Mouse (Mus musculus) kidney, postnatal 0 days (tissue): ENCODE measurements around the gene Nr3c2. TPM values are rescaled to one million over a fixed set of nuclear protein-coding genes. Genes with fewer than 3 reads are reported as not detected.

Source experiments
- ATAC-seq: fragments of 200-750 bp; cut with Nextera tagmentation; replicated peaks from 2 replicates; pipeline ENCODE4 v1.8.0; 2017; ENCODE audit warnings: low read depth, moderate number of reproducible peaks, moderate TSS enrichment, moderate library complexity; ENCODE audit not compliant: low FRiP score
- DNase-seq: peaks from one replicate; pipeline ENCODE4 v3.0.0-alpha.2; 2016; ENCODE audit warnings: low spot score
- H3K27ac ChIP-seq: fragments of 300-500 bp; sonication (generic); 2 replicates; pipeline ENCODE4 v1.5.1; 2014; ENCODE audit warnings: mild to moderate bottlenecking
- H3K27me3 ChIP-seq: fragments of 300-500 bp; sonication (generic); 2 replicates; pipeline ENCODE4 v1.6.1; 2014; ENCODE audit warnings: low read length, mixed read lengths; ENCODE audit not compliant: insufficient read depth
- H3K36me3 ChIP-seq: fragments of 300-500 bp; sonication (generic); 2 replicates; pipeline ENCODE4 v1.6.1; 2014; ENCODE audit warnings: low read length, mixed read lengths; ENCODE audit not compliant: insufficient read depth
- H3K4me1 ChIP-seq: fragments of 300-500 bp; sonication (generic); replicated peaks from 2 replicates; pipeline ENCODE4 v1.6.1; 2014; ENCODE audit warnings: antibody characterized with exemption, low read length, mixed read lengths; ENCODE audit not compliant: insufficient read depth
- H3K4me2 ChIP-seq: fragments of 300-500 bp; sonication (generic); 2 replicates; pipeline ENCODE4 v1.6.1; 2014; ENCODE audit warnings: mild to moderate bottlenecking, low read length, moderate library complexity, mixed read lengths
- H3K4me3 ChIP-seq: fragments of 300-500 bp; sonication (generic); replicated peaks from 2 replicates; pipeline ENCODE4 v1.5.1; 2014; ENCODE audit warnings: low read depth, low read length
- H3K9ac ChIP-seq: fragments of 300-500 bp; sonication (generic); 2 replicates; pipeline ENCODE4 v1.6.1; 2014; ENCODE audit warnings: low read depth, low read length
- H3K9me3 ChIP-seq: fragments of 300-500 bp; sonication (generic); replicated peaks from 2 replicates; pipeline ENCODE4 v1.6.1; 2016; ENCODE audit warnings: low read length, inconsistent platforms, mixed read lengths
- CTCF ChIP-seq: IDR thresholded peaks from 2 replicates; pipeline ENCODE4 v1.5.1; 2016; ENCODE audit warnings: antibody characterized with exemption, low read depth, mild to moderate bottlenecking, moderate library complexity
- WGBS: fragments of 180-500 bp; shearing (Covaris S2); extraction: QIAGEN DNeasy Blood & Tissue Kit; methylation state at CpG from one replicate; pipeline ENCODE4 v1.1.7; 2014; 5-methylcytosine and 5-hydroxymethylcytosine counted together
- polyA plus RNA-seq: library from polyadenylated mRNA; unstranded; fragments of >200 nt; fragmentation: Nextera tagmentation; extraction: Ambion mirVana; gene quantifications from 2 replicates; pipeline ENCODE4 v1.2.1, GENCODE M21; 2015

The Nr3c2 gene
- polyA plus RNA-seq, 1 experiment from 2014 or later, result 8.3 TPM

DNA sequence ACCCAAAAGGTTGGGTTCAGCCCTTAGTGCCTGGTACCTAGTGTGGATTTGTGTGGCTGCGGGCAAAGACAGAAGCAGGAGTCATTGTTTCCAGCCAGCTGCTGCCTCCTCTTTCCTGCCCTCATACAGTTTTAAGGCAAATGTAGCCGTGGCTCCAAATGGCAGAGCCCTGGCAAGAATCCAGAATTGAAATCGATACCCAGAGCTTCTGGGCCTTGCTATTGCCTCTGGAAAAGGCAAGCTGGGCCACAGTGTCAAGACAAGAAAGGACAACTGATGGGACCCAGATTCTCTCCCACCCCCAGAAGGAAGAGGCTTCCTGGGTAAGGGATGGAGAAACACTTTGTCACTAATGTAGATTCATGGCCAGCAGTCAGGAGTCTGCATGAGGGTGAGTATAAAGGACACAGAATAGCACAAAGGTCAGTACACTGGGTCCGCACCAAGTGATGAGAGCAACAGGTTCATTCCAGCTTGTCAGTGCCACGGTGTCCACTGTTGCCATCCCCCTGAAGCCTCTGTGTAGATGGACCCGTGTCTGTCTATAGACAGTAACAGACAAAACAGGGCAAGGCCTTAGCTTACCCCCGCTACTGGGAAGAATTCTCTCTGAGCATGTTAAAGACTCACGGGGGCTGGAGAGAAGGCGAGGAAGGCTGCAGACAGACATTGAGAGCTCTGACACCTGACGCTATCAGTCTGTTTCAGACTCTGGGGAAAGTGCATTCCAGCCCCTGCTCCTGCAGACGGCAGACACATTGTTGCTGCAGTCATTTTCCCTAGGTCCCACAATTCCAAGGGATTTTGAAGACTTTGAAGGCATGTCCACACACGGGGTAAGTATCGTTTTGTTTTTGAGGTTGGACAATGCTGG is 124.8 kb downstream of the Nr3c2 start:
- no peak overlapping the region for H3K9ac ChIP-seq
- no peaks in the 10 kb centered on the region for H3K4me1 ChIP-seq
- no peaks in the 10 kb centered on the region for H3K9me3 ChIP-seq
- DNase-seq (peak; percentile 12), ATAC-seq (no peak)
- TF ChIP-seq CTCF, result no peak
- no peaks in the 10 kb centered on the region for H3K36me3 ChIP-seq
- 60% methylated on average over 13 of the region's 13 CpGs for WGBS
- no peak overlapping the region for H3K27ac ChIP-seq
- H3K27me3 ChIP-seq, result no peaks in the 10 kb centered on the region
- no peak overlapping the region for H3K4me3 ChIP-seq
- no peak overlapping the region for H3K4me2 ChIP-seq

DNA sequence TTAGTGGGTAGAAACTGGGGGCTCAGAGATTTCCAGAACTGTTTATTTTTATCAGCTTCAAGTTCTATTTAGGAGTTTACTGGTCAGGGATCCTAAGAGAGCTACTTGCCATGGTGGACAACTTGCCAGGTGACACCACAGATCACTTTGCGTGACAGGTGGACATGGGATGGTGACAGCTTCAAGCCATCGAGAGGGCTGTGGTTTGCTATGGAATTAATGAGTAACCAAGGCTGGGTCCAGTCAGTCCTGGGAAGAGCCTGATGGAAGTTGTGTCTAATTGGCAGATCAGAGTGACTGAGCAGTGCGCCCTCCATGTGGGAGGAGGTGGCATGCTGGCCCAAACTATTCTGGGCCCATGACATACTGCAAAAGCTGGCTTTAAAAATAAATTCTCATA is 132.0 kb downstream of the Nr3c2 start:
- H3K27ac ChIP-seq, result no peak overlapping the region
- no peak overlapping the region for H3K4me3 ChIP-seq
- ATAC-seq, result no peak
- no peak overlapping the region for H3K4me2 ChIP-seq
- WGBS, result 63% methylated on average over 3 of the region's 3 CpGs
- DNase-seq, result no peak
- no peaks in the 10 kb centered on the region for H3K27me3 ChIP-seq
- no peaks in the 10 kb centered on the region for H3K36me3 ChIP-seq
- no peak overlapping the region for H3K9ac ChIP-seq
- no peak for TF ChIP-seq CTCF
- H3K4me1 ChIP-seq, result no peaks in the 10 kb centered on the region
- no peaks in the 10 kb centered on the region for H3K9me3 ChIP-seq

DNA sequence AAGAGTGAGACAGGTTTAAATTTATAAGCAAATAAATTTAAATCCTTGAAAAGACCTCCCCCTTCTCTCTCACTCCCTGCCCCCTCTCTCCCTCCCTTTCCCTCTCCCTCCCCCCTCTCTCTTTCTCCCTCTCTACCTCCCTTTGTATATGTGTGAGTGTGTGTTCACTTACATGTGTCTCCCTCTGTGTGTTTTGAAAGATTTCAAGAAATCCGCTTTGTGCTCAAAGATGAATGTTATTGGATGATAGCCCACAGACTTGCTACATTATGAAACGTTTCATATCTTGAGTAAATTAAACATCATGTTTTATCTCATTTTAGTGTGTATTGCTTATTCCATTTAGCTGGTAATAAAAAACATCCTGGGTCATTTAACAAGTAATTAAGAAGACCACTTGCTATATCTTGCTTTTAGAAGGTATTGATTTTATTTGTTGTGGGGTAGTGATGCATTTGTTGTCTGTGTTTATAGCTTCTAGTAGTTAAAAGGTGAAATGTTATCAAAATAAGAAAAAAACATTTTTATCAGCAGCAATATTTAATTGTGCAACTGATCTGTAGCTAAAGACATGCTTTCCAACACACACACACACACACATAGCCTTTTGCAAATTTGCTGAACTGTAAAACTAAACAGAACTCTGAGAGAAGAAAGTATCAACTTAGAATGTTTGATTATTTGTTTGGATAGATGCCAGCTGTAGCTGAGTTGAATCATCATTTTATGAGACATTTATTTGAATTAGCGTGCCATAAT is 134.6 kb downstream of the Nr3c2 start:
- H3K9me3 ChIP-seq, result no peaks in the 10 kb centered on the region
- ATAC-seq (no peak), DNase-seq (peak; percentile 7)
- WGBS, result 64% methylated on average over 3 of the region's 3 CpGs
- H3K4me1 ChIP-seq, result no peaks in the 10 kb centered on the region
- H3K36me3 ChIP-seq, result no peaks in the 10 kb centered on the region
- no peak for TF ChIP-seq CTCF
- H3K27me3 ChIP-seq, result no peaks in the 10 kb centered on the region
- no peak overlapping the region for H3K27ac ChIP-seq
- no peak overlapping the region for H3K9ac ChIP-seq
- H3K4me3 ChIP-seq, result no peak overlapping the region
- H3K4me2 ChIP-seq, result no peak overlapping the region

DNA sequence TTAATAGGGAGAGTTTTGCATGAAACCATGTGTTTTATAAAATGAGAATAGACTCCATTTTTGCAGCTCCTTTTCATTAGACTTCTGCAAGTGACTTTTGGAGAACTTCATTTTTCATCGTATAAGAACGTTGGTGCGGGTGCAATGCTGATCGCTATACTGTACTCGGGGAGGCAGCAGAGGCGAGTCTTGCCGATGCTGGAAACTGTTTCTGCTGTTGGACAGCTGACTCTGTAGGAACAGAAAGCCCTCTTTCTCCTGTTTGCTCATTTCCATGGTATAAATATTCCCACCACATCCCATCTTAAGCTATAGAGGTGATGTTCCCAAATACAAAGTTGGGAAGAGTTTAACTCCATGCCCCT is 135.2 kb downstream of the Nr3c2 start:
- H3K4me2 ChIP-seq, result no peak overlapping the region
- H3K27me3 ChIP-seq, result no peaks in the 10 kb centered on the region
- ATAC-seq, result no peak
- no peak for TF ChIP-seq CTCF
- H3K27ac ChIP-seq, result no peak overlapping the region
- no peak overlapping the region for H3K4me3 ChIP-seq
- H3K9ac ChIP-seq, result no peak overlapping the region
- no peaks in the 10 kb centered on the region for H3K36me3 ChIP-seq
- H3K9me3 ChIP-seq, result no peaks in the 10 kb centered on the region
- H3K4me1 ChIP-seq, result no peaks in the 10 kb centered on the region
- no peak for DNase-seq
- WGBS, result 84% methylated on average over 7 of the region's 7 CpGs

DNA sequence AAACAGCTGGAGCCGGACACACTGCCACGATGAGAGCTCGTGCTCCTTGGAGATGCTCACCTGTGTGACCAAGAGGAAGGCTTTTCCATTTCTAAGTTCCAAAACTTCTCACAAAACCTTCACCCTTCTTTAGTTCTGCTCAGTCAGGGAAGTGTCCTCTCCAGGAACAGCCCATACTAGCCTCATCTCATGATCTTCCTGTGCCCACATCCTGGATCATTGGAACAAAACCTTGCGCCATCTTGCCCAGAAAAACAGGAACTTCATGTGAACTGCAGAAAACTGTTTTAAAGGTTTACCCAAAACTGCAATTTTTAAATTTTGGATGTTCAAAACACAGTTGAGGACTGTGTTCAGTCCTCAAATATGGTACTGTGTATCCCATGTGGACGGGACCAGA is 142.0 kb downstream of the Nr3c2 start:
- H3K36me3 ChIP-seq, result no peaks in the 10 kb centered on the region
- no peaks in the 10 kb centered on the region for H3K4me1 ChIP-seq
- 93% methylated on average over 5 of the region's 5 CpGs for WGBS
- H3K27ac ChIP-seq, result no peak overlapping the region
- no peak for TF ChIP-seq CTCF
- no peak overlapping the region for H3K4me2 ChIP-seq
- H3K4me3 ChIP-seq, result no peak overlapping the region
- H3K9me3 ChIP-seq, result no peaks in the 10 kb centered on the region
- H3K9ac ChIP-seq, result no peak overlapping the region
- ATAC-seq (no peak), DNase-seq (no peak)
- H3K27me3 ChIP-seq, result no peaks in the 10 kb centered on the region

DNA sequence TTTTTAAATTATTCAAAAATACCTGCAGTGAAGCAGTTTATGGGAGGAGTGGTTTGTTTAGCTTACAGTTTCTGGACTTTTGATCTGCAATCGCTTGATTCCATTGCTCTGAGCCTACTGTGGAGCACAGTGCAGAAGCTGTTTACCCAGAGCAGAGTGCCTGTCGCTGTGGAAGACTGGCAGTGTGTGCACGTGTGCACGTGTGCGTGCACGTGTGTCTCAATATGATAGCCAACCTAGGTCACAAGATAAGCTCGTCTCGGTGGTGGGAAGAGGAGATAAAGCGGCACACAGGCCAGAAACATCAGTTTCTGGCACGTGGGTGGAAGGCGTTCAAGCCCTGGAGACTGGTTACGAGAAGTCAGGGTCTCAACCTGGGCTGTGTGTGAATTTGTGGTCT is 145.6 kb downstream of the Nr3c2 start:
- Histone ChIP-seq H3K27ac (no peak overlapping the region), H3K9me3 (no peaks in the 10 kb centered on the region), H3K36me3 (no peaks in the 10 kb centered on the region), H3K27me3 (no peaks in the 10 kb centered on the region), H3K4me2 (no peak overlapping the region), H3K4me3 (no peak overlapping the region), H3K9ac (no peak overlapping the region), H3K4me1 (no peaks in the 10 kb centered on the region)
- ATAC-seq (no peak), DNase-seq (no peak)
- no peak for TF ChIP-seq CTCF
- WGBS, result 83% methylated on average over 12 of the region's 12 CpGs
